Mouse (Mus musculus) T-helper 2 cell (primary cell): ENCODE data around the gene Galntl6.

Experiments
- in situ Hi-C: fragments of 300-600 bp; cut with MboI, MseI; formaldehyde crosslinking; loops from one replicate; pipeline ENCODE4 v1.15.1; 2025; ENCODE audit warnings: high pct_unique_total_duplicates

Gene Galntl6

GRCm38 (mm10) chr8:57966676-57967075 lies 945.8 kb downstream of the Galntl6 start:
- in situ Hi-C loops, result no loop called here

DNA sequence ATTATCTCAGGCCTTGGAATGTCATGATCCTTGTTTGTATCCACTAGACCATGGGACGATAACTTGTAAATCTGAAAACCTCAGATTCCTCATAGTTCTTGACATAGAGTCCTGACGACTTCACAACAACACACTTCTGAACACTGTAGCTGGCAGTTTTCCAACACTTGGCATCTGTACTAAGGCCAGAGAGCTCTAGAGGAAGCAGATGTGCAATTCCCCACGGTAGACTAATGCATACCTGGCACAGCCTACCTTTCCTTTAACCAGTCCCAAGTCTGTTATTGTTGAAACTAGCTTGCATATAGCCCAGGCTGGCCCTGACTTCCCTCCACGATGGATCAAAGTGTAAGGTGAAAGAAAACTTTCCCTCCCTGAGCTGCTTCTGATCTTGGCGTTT lies 946.9 kb downstream of the Galntl6 start:
- in situ Hi-C loops, result no loop called here

- in situ Hi-C loops, result no loop called here
These were observed 949.9 kb downstream of the Galntl6 start for GRCm38 (mm10) chr8:57962286-57963110.

- in situ Hi-C loops, result no loop called here
These were observed 953.3 kb downstream of the Galntl6 start for GRCm38 (mm10) chr8:57959136-57959535.

DNA sequence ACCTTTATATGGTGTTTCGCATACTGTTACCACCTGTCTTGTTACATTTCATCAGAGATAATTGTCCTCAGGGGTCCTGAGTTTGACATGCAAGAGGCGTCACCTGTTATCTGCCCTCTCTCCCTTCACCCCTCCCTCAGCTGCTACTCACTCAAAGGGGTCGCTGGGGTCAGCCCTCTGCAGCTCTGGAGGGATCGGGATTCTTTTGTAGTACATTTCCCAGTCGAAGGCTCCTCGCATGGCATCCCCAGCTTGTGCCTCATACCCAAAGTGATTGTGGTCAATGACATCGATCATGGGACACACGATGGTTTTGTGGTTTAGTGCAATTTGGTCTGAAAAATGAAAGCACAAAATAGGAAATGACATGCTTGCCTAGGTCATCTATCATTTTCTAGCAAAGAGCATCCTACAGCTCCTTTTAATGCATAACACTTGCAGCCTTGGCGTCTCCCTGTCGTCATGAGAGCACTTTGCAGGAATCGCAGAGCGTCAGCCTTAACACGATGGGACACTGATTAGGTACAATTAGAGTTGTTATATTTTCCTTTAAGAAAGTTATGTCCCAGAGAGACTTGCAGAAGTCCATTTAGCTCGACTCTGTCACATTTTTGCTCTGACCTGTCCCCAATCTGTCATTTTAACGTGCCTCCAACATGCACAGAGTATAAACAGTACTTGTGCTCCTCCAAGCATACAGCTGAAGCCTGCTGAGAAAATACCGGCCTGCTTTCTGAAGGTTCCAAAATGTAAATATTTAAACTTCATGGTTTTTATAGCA lies 954.1 kb downstream of the Galntl6 start:
- in situ Hi-C loops, result no loop called here

DNA sequence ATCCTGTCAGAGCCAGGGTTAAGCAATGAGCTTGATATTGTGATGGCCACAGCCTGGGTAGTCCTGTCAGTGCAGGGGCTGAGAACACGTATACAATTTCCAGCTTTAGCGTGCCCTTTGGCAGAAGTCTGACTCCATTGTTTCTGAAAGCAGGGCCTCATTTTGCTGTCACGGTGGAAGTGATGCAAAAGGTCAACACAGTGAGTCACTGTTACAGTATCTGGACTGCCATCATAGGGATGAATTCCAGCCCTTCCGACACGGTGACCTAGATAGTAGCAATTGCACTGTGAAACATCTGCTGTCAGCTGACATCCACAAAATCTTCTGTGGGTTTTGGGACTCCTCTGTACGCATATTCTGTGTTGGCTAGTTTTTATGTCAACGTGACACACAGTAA lies 956.9 kb downstream of the Galntl6 start:
- in situ Hi-C loops, result no loop called here

DNA sequence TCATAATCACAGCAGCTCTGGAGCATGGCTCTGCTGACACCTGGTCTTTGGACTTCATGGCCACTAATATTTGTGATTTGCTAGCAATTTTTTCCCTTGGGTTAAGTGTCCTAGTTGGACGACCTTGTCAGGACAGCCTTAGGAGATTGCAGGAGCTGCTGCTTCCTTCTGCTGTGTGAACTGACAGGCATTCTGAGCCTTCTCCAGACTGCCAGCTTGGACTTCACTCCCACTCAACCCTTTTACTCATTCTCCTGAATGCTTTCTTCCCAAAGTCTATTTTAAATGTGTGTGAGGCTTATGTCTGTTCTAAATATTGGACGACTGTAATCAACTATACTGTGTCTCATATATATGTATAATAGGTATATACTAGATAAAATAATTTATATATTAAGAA lies 971.3 kb downstream of the Galntl6 start:
- in situ Hi-C loops, result no loop called here

- in situ Hi-C loops, result no loop called here
These were observed 972.5 kb downstream of the Galntl6 start for GRCm38 (mm10) chr8:57939856-57940420.

DNA sequence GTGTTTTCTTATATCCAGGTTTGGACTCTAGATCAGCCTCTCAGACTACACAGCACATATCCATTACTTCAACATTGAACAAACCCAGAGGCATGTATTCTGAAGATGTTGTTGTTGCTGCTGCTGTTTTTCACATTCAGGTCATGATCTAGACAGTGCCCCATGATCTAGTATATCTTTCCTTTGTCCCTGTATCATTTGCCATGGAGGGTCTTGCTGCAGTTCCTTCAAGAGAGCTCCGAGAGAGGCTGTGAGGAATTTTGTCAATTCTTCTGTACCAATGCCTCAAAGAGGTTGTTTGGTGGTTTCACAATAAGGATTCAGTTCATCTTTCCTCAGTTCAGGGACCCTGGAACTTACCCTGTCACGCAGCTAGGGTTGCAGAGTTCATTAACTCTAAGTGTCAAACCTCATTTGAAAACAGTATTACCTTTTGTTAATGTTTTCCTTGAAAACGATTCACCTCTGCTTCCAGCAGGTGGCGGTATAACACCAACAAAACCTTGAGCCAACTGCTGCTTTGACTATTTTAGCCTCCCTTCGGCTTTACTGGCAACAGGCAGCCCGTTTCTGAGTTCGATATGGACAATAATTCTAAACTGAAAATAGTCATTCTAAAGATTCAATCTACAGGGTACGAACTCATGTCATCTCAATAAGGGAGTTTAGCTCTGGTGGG lies 973.1 kb downstream of the Galntl6 start:
- in situ Hi-C loops, result no loop called here

- in situ Hi-C loops, result no loop called here
These were observed 985.4 kb downstream of the Galntl6 start for GRCm38 (mm10) chr8:57927074-57927473.

DNA sequence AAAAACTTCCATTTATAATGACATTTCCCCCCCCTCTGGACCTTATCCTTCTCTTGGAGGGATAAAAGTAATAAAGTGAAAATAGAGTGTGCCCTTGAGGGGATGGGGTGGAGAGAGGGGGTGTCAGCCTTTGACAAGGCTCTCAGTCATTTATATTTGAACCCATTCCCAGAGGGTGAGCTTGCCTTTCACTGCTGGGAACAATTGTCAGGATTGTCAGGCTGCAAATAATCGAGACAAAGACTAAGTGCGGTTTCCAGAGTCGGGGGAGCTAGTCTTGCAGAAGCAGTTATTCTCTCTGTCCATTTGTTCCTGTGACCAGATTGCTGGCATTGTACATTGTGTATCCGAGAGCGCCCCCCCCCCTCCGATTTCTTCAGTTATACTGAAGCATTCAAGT lies 988.9 kb downstream of the Galntl6 start:
- in situ Hi-C loops, result no loop called here

DNA sequence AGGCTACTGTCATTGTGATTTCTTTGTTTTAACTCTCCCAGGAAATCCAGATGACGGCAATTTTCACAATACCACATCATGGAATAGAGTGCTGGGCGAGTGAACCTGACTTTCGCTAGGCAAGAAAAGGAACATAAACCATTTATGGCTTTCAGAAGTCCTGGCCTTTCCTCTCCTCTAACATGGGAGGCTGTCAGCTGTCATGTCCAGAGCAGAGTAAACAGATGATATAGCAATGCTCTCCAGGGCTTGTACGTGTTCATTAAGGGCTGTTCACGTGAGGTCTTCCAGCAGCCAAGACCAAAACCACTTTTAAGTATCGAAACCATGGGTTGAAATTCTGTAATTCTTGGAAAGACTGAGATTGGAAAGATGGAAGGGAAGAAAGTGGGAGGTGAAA lies 989.3 kb downstream of the Galntl6 start:
- in situ Hi-C loops, result no loop called here

DNA sequence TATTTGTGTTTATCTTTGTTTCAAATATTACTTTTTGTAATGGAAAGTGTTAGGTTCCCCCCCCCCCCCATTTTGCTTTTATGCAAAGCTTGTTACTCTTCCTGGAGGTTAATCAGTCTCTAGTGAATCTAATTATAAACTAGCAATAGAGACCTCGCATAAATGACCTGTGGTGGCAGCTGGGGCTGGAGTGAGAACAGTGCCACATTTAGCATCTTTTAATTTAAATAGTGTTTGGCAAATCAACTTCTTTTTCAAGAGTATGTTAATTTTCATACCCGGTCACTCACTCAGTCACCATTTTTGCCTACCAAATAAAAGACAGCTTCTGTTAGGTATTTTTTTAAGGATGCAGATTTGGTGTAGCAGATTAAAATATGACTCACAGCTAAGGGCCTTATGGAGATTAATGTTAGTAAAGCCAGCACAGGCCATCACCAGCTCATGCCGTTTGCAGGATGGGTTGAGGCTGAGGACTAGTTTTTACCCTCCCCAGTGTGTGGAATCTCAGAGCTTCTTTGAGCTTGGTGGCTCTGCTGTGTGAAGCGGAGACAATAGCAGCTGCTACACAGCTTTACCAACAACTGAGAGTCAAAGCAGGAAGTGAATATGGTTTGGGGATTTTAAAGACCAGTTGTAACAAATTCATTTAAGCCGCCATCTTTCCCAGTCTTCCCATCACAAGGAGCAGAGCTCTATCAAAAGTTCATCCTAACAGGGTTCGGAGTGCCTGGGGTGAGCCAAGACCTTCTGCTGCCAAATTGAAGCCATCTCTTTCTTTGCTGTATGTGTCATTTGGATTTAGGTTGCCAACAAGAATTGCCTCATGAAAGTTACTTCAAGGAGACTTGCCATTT lies 990.0 kb downstream of the Galntl6 start:
- in situ Hi-C loops, result no loop called here

GRCm38 (mm10) chr8:57920326-57920903 lies 992.0 kb downstream of the Galntl6 start:
- in situ Hi-C loops, result no loop called here

DNA sequence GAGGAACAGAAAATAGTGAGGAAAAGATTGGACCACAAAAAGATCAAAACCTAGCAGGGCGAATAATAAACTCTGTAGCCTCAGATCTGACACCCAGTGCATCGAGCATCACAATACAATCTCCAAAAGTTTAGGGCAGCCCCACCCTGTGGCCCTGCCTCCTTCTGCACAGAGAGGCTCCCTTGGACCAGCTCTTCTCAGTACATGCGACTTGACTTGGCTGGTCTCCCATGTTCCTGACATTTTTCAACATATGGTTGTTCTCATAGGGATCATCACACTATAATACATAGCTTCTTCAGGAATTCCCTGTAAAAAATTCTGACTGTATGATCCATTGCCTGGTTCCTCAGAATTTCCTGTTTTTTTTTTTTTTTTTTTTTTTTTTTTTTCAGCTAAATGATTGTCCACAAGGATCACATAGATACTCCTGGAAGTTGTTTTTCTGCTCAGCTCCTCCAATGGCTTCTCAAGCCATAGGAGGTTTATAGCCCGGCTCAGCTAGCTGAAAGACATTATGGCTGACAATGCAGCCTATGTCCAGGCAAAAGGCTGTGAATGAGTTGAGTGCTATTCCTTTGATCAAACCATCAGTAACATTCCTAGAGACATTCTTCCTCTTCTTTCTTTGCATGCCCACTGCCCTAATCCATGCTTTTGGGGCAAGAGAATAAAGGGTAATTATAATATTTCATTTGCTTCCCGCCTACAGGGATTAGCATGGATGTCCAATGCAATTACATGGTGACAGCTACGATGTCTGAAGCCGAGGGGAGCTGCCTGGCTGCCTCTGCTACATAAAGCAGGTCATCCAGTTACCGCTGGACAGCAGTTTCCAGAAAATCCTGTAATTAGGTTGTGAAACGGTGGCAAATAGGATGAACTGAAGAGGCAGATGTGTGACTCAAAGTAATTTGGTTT lies 993.5 kb downstream of the Galntl6 start:
- in situ Hi-C loops, result no loop called here

- in situ Hi-C loops, result no loop called here
These were observed 1019.1 kb downstream of the Galntl6 start for GRCm38 (mm10) chr8:57893360-57893759.

DNA sequence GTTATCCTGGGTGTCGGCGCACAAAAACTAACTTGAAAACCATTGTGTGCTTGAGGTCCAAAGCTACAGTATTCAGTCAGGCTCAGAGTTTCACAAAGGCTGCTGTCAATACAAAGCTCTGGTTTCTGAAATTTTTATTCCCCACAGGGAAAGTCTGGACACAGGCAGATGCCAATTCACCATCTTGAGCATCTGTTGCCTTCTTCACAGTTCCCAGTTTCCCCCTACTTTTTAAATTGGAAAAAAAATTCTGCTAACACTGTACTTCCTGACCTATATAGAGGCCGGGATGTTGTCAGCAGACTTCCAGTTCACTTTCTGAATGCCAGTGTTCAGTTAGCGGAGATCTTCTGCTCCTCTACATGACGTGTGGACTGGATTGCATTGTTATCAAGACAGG lies 1020.3 kb downstream of the Galntl6 start:
- in situ Hi-C loops, result no loop called here

DNA sequence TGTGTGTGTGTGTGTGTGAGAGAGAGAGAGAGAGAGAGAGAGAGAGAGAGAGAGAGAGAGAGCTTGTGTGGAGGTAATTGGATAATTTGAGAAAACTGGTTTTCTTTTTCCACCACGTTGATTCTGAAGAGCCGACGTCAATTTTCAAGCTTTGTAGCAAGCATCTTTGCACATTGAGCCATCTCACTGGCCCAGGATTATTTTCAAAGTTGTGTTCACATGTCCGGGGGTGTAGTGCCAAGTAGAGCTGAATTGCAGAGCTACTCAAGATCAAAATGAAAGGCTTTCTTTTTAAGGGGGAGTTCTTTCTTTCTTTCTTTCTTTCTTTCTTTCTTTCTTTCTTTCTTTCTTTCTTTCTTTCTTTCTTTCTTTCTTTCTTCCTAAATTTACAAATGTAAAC lies 1022.3 kb downstream of the Galntl6 start:
- in situ Hi-C loops, result no loop called here

- in situ Hi-C loops, result no loop called here
These were observed 1023.6 kb downstream of the Galntl6 start for GRCm38 (mm10) chr8:57888831-57889230.

GRCm38 (mm10) chr8:57879452-57879851 lies 1033.0 kb downstream of the Galntl6 start:
- in situ Hi-C loops, result no loop called here
